Mouse (Mus musculus) CH12.LX (cell line): Measurements from ENCODE around the gene Gnat1. TPM values are rescaled to one million over a fixed set of nuclear protein-coding genes. Genes with fewer than 3 reads are reported as not detected.

Source experiments
- DNase-seq: peaks from one replicate; pipeline ENCODE4 v3.0.0-alpha.2; 2013; ENCODE audit errors: extremely low read depth
- H3K27ac ChIP-seq: 2 replicates; pipeline ENCODE4 v1.5.1; 2012; ENCODE audit warnings: low read depth, mild to moderate bottlenecking, control low read depth, moderate library complexity; ENCODE audit not compliant: insufficient read depth
- H3K27me3 ChIP-seq: replicated peaks from 2 replicates; pipeline ENCODE3; 2012; ENCODE audit warnings: inconsistent platforms
- H3K36me3 ChIP-seq, 2 experiments: replicated peaks in 1 of 2; 2 replicates each; pipeline versions ENCODE3 to v1.6.1; 2012; ENCODE audit warnings: inconsistent platforms in 1 of 2, low read length in 1 of 2, mild to moderate bottlenecking in 1 of 2, mixed read lengths in 1 of 2, moderate library complexity in 1 of 2; ENCODE audit not compliant: control insufficient read depth in 1 of 2, insufficient read depth in 1 of 2
- H3K4me1 ChIP-seq, 2 experiments: 2 replicates each; pipeline ENCODE4 v1.6.1; 2012; ENCODE audit warnings: inconsistent platforms in 1 of 2, moderate library complexity in 1 of 2; ENCODE audit not compliant: insufficient read depth in 2 of 2, control insufficient read depth in 1 of 2
- H3K4me2 ChIP-seq: 2 replicates; pipeline ENCODE4 v1.6.1; 2012; ENCODE audit warnings: low read depth, mild to moderate bottlenecking, control low read depth; ENCODE audit not compliant: poor library complexity, insufficient read depth, severe bottlenecking
- H3K4me3 ChIP-seq, 3 experiments: fragments of 150-350 bp in 1 of 3; sonication (generic) in 1 of 3; replicated peaks in 1 of 3; 2 replicates each; pipeline versions ENCODE3 to v1.5.1; 2011 to 2012; ENCODE audit warnings: low read depth in 2 of 3, low read length in 2 of 3, mild to moderate bottlenecking in 2 of 3, moderate library complexity in 2 of 3, control low read depth in 1 of 3, improper control_type of control experiment in 1 of 3, inconsistent platforms in 1 of 3, mixed read lengths in 1 of 3; ENCODE audit not compliant: poor library complexity in 1 of 3
- H3K79me2 ChIP-seq: replicated peaks from 2 replicates; pipeline ENCODE4 v1.6.1; 2012; ENCODE audit warnings: mild to moderate bottlenecking, moderate library complexity; ENCODE audit not compliant: control insufficient read depth, poor library complexity, insufficient read depth, severe bottlenecking; ENCODE audit errors: extremely low read depth
- H3K9ac ChIP-seq: 2 replicates; pipeline ENCODE4 v1.6.1; 2012; ENCODE audit warnings: low read depth, mild to moderate bottlenecking, control low read depth, moderate library complexity; ENCODE audit not compliant: insufficient read depth
- H3K9me3 ChIP-seq: replicated peaks from 2 replicates; pipeline ENCODE3; 2012; ENCODE audit warnings: low read length, inconsistent platforms, mixed read lengths
- CHD1 ChIP-seq: IDR thresholded peaks from 2 replicates; pipeline ENCODE4 v1.6.1; 2012; ENCODE audit warnings: low read depth, low read length, improper control_type of control experiment, inconsistent platforms
- CTCF ChIP-seq, 2 experiments: IDR thresholded peaks in 1 of 2; conservative IDR thresholded peaks in 1 of 2; 2 replicates each; pipeline ENCODE4 v1.5.1; 2011 to 2012; ENCODE audit warnings: low read depth in 2 of 2, low read length in 2 of 2, improper control_type of control experiment in 1 of 2, inconsistent platforms in 1 of 2, mild to moderate bottlenecking in 1 of 2, moderate library complexity in 1 of 2
- E2F4 ChIP-seq: IDR thresholded peaks from 2 replicates; pipeline ENCODE4 v1.6.1; 2011; ENCODE audit warnings: low read depth, low read length, improper control_type of control experiment; ENCODE audit not compliant: insufficient replicate concordance
- GABPA ChIP-seq: IDR thresholded peaks from 2 replicates; pipeline ENCODE4 v1.6.1; 2012; ENCODE audit warnings: low read depth, low read length, improper control_type of control experiment, inconsistent platforms; ENCODE audit not compliant: insufficient replicate concordance
- JUN ChIP-seq: IDR thresholded peaks from 2 replicates; pipeline ENCODE4 v1.6.1; 2011; ENCODE audit warnings: low read depth, mild to moderate bottlenecking, low read length, improper control_type of control experiment, moderate library complexity; ENCODE audit not compliant: insufficient read depth
- MEF2A ChIP-seq: IDR thresholded peaks from 2 replicates; pipeline ENCODE4 v1.6.1; 2014; ENCODE audit warnings: low read depth, mild to moderate bottlenecking, inconsistent platforms, low read length, improper control_type of control experiment, borderline replicate concordance
- MYC ChIP-seq: IDR thresholded peaks from 2 replicates; pipeline ENCODE4 v1.6.1; 2011; ENCODE audit warnings: low read depth, mild to moderate bottlenecking, improper control_type of control experiment, low read length
- NELFE ChIP-seq: IDR thresholded peaks from 2 replicates; pipeline ENCODE4 v1.6.1; 2011; ENCODE audit warnings: low read depth, low read length, improper control_type of control experiment
- POLR2A ChIP-seq: IDR thresholded peaks from 2 replicates; pipeline ENCODE4 v1.6.1; 2011; ENCODE audit warnings: low read depth, mild to moderate bottlenecking, improper control_type of control experiment, low read length
- POLR2AphosphoS2 ChIP-seq: IDR thresholded peaks from 2 replicates; pipeline ENCODE4 v1.6.1; 2011; ENCODE audit warnings: low read depth, low read length, improper control_type of control experiment
- RAD21 ChIP-seq: IDR thresholded peaks from 2 replicates; pipeline ENCODE4 v1.6.1; 2011; ENCODE audit warnings: low read depth, mild to moderate bottlenecking, low read length, improper control_type of control experiment, moderate library complexity
- SMC3 ChIP-seq: IDR thresholded peaks from 2 replicates; pipeline ENCODE4 v1.6.1; 2011; ENCODE audit warnings: low read depth, low read length, improper control_type of control experiment
- TCF12 ChIP-seq: IDR thresholded peaks from 2 replicates; pipeline ENCODE4 v1.6.1; 2014; ENCODE audit warnings: low read depth, mild to moderate bottlenecking, inconsistent platforms, low read length, improper control_type of control experiment
- UBTF ChIP-seq: IDR thresholded peaks from 2 replicates; pipeline ENCODE4 v1.6.1; 2012; ENCODE audit warnings: low read depth, mild to moderate bottlenecking, inconsistent platforms, low read length, improper control_type of control experiment, moderate library complexity
- USF1 ChIP-seq: IDR thresholded peaks from 2 replicates; pipeline ENCODE4 v1.6.1; 2014; ENCODE audit warnings: low read depth, mild to moderate bottlenecking, inconsistent platforms, low read length, improper control_type of control experiment
- USF2 ChIP-seq: conservative IDR thresholded peaks from 2 replicates; pipeline ENCODE4 v1.6.1; 2011; ENCODE audit warnings: low read depth, low read length, improper control_type of control experiment
- ZC3H11A ChIP-seq: IDR thresholded peaks from 2 replicates; pipeline ENCODE4 v1.6.1; 2012; ENCODE audit warnings: low read depth, mild to moderate bottlenecking, inconsistent platforms, low read length, improper control_type of control experiment
- ZMIZ1 ChIP-seq: IDR thresholded peaks from 2 replicates; pipeline ENCODE4 v1.6.1; 2012; ENCODE audit warnings: low read depth, mild to moderate bottlenecking, inconsistent platforms, low read length, improper control_type of control experiment
- dilution Hi-C: fragments of 300-500 bp; cut with MboI; formaldehyde crosslinking; loops from 2 replicates; pipeline ENCODE4 v1.14.3; 2020; ENCODE audit warnings: low sequenced_read_pairs; ENCODE audit not compliant: extremely low pct_unique_long_range_greater_than_20kb, extremely low pct_ligation_motif_present
- in situ Hi-C: fragments of 300-500 bp; cut with MboI; formaldehyde crosslinking; loops from 3 replicates; pipeline ENCODE4 v1.14.3; 2019; ENCODE audit warnings: low sequenced_read_pairs, low pct_ligation_motif_present, low pct_unique_long_range_greater_than_20kb, mixed read lengths
- polyA plus RNA-seq: library from polyadenylated mRNA; unstranded; fragments of >175 nt; gene quantifications from 2 replicates; pipeline ENCODE4 v1.2.1, GENCODE M21; 2012; ENCODE audit warnings: low read depth; ENCODE audit not compliant: insufficient read length
- total RNA-seq, 2 experiments: library from RNA; depleted of rRNA; stranded (reverse); fragments of 300-350 nt in 1 of 2; fragments of >200 nt in 1 of 2; gene quantifications; 2 replicates each; pipeline ENCODE4 v1.2.3; 2012 to 2014

Gnat1 gene
- total and polyA plus RNA-seq, 3 experiments, result 3.0 TPM; not detected in 2

- Histone ChIP-seq H3K36me3 (no peaks in the 10 kb centered on the region), H3K27ac (no peak overlapping the region), H3K4me1 (peaks cover 8 to 25% of the 10 kb centered on the region in 2 experiments)
- no peak for TF ChIP-seq MYC
- TF ChIP-seq ZMIZ1, result no peak
- TF ChIP-seq TCF12, result no peak
- TF ChIP-seq SMC3, result no peak
- no peak for TF ChIP-seq NELFE
- no peak for TF ChIP-seq RAD21
- no peak for TF ChIP-seq USF2
- TF ChIP-seq, all 38 proteins: peak for 0
- H3K9ac ChIP-seq, result no peak overlapping the region
- H3K27me3 ChIP-seq, result peaks cover 81% of the 10 kb centered on the region
- H3K9me3 ChIP-seq, result no peaks in the 10 kb centered on the region
- dilution Hi-C loops (no loop called here), in situ Hi-C loops (loop anchor here (5.0 kb wide), 1 partner anchor 33 kb away; no protein-coding TSS in a partner anchor)
- no peaks in the 10 kb centered on the region for H3K79me2 ChIP-seq
- DNase-seq, result no peak
- H3K4me2 ChIP-seq, result no peak overlapping the region
- H3K4me3 ChIP-seq, result no peak overlapping the region
These were observed 4.7 kb downstream of the Gnat1 start for GRCm38 (mm10) chr9:107674609-107675429.

GRCm38 (mm10) chr9:107670259-107670658 lies 9.3 kb downstream of the Gnat1 start:
- H3K27ac ChIP-seq, result no peak overlapping the region
- no peaks in the 10 kb centered on the region for H3K79me2 ChIP-seq
- H3K9me3 ChIP-seq, result no peaks in the 10 kb centered on the region
- peaks cover 91% of the 10 kb centered on the region for H3K27me3 ChIP-seq
- no peak for DNase-seq
- H3K4me2 ChIP-seq, result no peak overlapping the region
- in situ Hi-C loops, result no loop called here
- H3K9ac ChIP-seq, result no peak overlapping the region
- no peaks in the 10 kb centered on the region for H3K36me3 ChIP-seq
- no peak overlapping the region for H3K4me3 ChIP-seq
- dilution Hi-C loops, result no loop called here
- no peaks in the 10 kb centered on the region; a peak in 1 of 4 replicates for H3K4me1 ChIP-seq
- TF ChIP-seq GABPA, result no peak
- no peak for TF ChIP-seq USF2
- TF ChIP-seq MEF2A, result no peak
- TF ChIP-seq POLR2AphosphoS2, result no peak

DNA sequence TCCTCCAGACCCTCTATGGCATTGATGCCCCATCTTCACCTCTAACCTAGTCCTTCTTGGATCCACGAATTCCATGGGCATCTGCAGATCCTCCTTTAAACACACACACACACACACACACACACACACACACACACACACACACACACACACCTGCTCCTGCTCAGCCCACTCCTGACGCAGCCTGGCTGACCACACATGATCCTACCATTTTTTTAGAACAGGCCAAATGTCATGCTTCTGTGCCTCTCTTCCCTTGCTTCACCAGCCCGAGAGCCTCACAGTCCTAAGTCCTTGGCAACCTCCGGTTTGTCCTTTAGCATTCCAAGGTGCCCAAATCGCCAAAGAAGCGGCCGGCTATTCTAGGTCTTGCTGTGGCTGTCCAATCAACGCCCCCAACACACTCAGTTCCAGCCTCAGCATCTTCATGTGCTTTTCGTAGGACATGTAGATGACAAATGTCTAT lies 10.0 kb downstream of the Gnat1 start, which contains the start of gene Slc38a3:
Gene Slc38a3, minus strand, starts transcription at position 51 of the 466 bp plus-strand sequence.
- Histone ChIP-seq H3K9ac (no peak within 1 kb of the TSS), H3K4me3 (no peak within 1 kb of the TSS), H3K9me3 (no peaks in the 10 kb centered on the region), H3K4me1 (peaks cover 0 to 5% of the 10 kb centered on the region in 2 experiments; a peak in 2 of 4 replicates), H3K27ac (no peak within 1 kb of the TSS), H3K79me2 (no peaks in the 10 kb centered on the region), H3K36me3 (no peaks in the 10 kb centered on the region), H3K4me2 (no peak within 1 kb of the TSS), H3K27me3 (peaks cover 90% of the 10 kb centered on the region)
- dilution Hi-C loops, result no loop called here
- in situ Hi-C loops, result no loop called here
- TF ChIP-seq UBTF, result no peak
- TF ChIP-seq JUN, result no peak
- no peak for TF ChIP-seq RAD21
- no peak for TF ChIP-seq CHD1
- no peak for TF ChIP-seq USF1
- TF ChIP-seq USF2, result no peak
- TF ChIP-seq MYC, result no peak
- no peak for TF ChIP-seq TCF12
- TF ChIP-seq CTCF (conservative IDR thresholded peaks at IDR 0.05 in 1 of 2, IDR thresholded peaks at IDR 0.05 in 1 of 2; ENCODE audit: low read depth in 2 of 2, low read length in 2 of 2), result no peak
- TF ChIP-seq ZC3H11A, result no peak
- TF ChIP-seq E2F4, result no peak
- no peak for TF ChIP-seq POLR2A
- no peak for DNase-seq
